Mouse (Mus musculus) forebrain, embryonic 14.5 days (tissue): ENCODE measurements around the gene Tshz2. TPM values are rescaled to one million over a fixed set of nuclear protein-coding genes. Genes with fewer than 3 reads are reported as not detected.

ENCODE experiments used
- ATAC-seq: fragments of 200-750 bp; cut with Nextera tagmentation; 2 replicates; pipeline ENCODE4 v1.8.0; 2017; ENCODE audit warnings: mild to moderate bottlenecking, moderate library complexity
- DNase-seq: peaks from one replicate; pipeline ENCODE4 v3.0.0-alpha.2; 2015; ENCODE audit warnings: low spot score
- H3K27ac ChIP-seq: fragments of 300-500 bp; sonication (generic); 2 replicates; pipeline ENCODE4 v1.5.1; 2014; ENCODE audit warnings: low read depth, mild to moderate bottlenecking, control low read depth, low read length, moderate library complexity
- H3K27me3 ChIP-seq: fragments of 300-500 bp; sonication (generic); replicated peaks from 2 replicates; pipeline ENCODE4 v1.6.1; 2014; ENCODE audit warnings: low read length, control low read depth, mixed read lengths; ENCODE audit not compliant: control insufficient read depth, insufficient read depth
- H3K36me3 ChIP-seq: fragments of 300-500 bp; sonication (generic); 2 replicates; pipeline ENCODE4 v1.6.1; 2014; ENCODE audit warnings: low read length, control low read depth; ENCODE audit not compliant: control insufficient read depth, insufficient read depth
- H3K4me1 ChIP-seq: fragments of 300-500 bp; sonication (generic); 2 replicates; pipeline ENCODE4 v1.6.1; 2014; ENCODE audit warnings: antibody characterized with exemption, low read length, control low read depth; ENCODE audit not compliant: control insufficient read depth, insufficient read depth
- H3K4me2 ChIP-seq: fragments of 300-500 bp; sonication (generic); 2 replicates; pipeline ENCODE4 v1.6.1; 2014; ENCODE audit warnings: mild to moderate bottlenecking, control low read depth, low read length
- H3K4me3 ChIP-seq: fragments of 300-500 bp; sonication (generic); 2 replicates; pipeline ENCODE4 v1.5.1; 2014; ENCODE audit warnings: low read depth, low read length, control low read depth
- H3K9ac ChIP-seq: fragments of 300-500 bp; sonication (generic); 2 replicates; pipeline ENCODE4 v1.6.1; 2014; ENCODE audit warnings: mild to moderate bottlenecking, low read length, control low read depth, moderate library complexity
- H3K9me3 ChIP-seq: fragments of 300-500 bp; sonication (generic); replicated peaks from 2 replicates; pipeline ENCODE4 v1.6.1; 2016; ENCODE audit warnings: low read length, control low read depth, mixed read lengths; ENCODE audit not compliant: control insufficient read depth
- WGBS: fragments of 180-500 bp; shearing (Covaris S2); extraction: QIAGEN DNeasy Blood & Tissue Kit; methylation state at CpG from one replicate; pipeline ENCODE4 v1.1.7; 2014; 5-methylcytosine and 5-hydroxymethylcytosine counted together
- polyA plus RNA-seq: library from polyadenylated mRNA; unstranded; fragments of >200 nt; fragmentation: Nextera tagmentation; extraction: Ambion mirVana; gene quantifications from 2 replicates; pipeline ENCODE4 v1.2.1, GENCODE M21; 2014

Gene Tshz2
- polyA plus RNA-seq, 1 experiment from 2014 or later: 3.4 TPM

GRCm38 (mm10) chr2:169919111-169919695, 286.4 kb downstream of the Tshz2 start:
- ATAC-seq: no peak

GRCm38 (mm10) chr2:169924177-169924810, 291.5 kb downstream of the Tshz2 start:
- H3K9me3 ChIP-seq: no peaks in the 10 kb centered on the region
- H3K27me3 ChIP-seq: no peaks in the 10 kb centered on the region
- no peak for DNase-seq
- H3K27ac ChIP-seq: no peak overlapping the region
- 88% methylated on average over 8 of the region's 8 CpGs for WGBS
- no peak for ATAC-seq
- H3K36me3 ChIP-seq: no peaks in the 10 kb centered on the region
- no peak overlapping the region for H3K9ac ChIP-seq
- H3K4me3 ChIP-seq: no peak overlapping the region
- peaks cover under 1% of the 10 kb centered on the region; the same call in 1 of the 2 replicates for H3K4me1 ChIP-seq
- no peak overlapping the region for H3K4me2 ChIP-seq

More at GRCm38 (mm10) chr2:169919111-169919695, 286.4 kb downstream of the Tshz2 start:
- no peaks in the 10 kb centered on the region for H3K9me3 ChIP-seq
- no peaks in the 10 kb centered on the region for H3K27me3 ChIP-seq
- H3K9ac ChIP-seq: no peak overlapping the region
- no peaks in the 10 kb centered on the region for H3K4me1 ChIP-seq
- no peak overlapping the region for H3K27ac ChIP-seq
- no peak overlapping the region for H3K4me3 ChIP-seq
- H3K4me2 ChIP-seq: no peak overlapping the region
- DNase-seq: no peak
- WGBS: 69% methylated on average over 3 of the region's 3 CpGs
- no peaks in the 10 kb centered on the region for H3K36me3 ChIP-seq

- H3K9ac ChIP-seq: no peak overlapping the region
- DNase-seq: peak; percentile 22
- H3K9me3 ChIP-seq: no peaks in the 10 kb centered on the region
- H3K36me3 ChIP-seq: no peaks in the 10 kb centered on the region
- no peak overlapping the region for H3K4me2 ChIP-seq
- peaks cover 4% of the 10 kb centered on the region; the same call in 1 of the 2 replicates for H3K4me1 ChIP-seq
- WGBS: 50% methylated on average over 5 of the region's 5 CpGs
- H3K27ac ChIP-seq: no peak overlapping the region
- H3K27me3 ChIP-seq: no peaks in the 10 kb centered on the region
- H3K4me3 ChIP-seq: no peak overlapping the region
- ATAC-seq: no peak
Measured at GRCm38 (mm10) chr2:169925466-169925865, 292.7 kb downstream of the Tshz2 start.

- Histone ChIP-seq H3K36me3 (no peaks in the 10 kb centered on the region), H3K9ac (no peak overlapping the region), H3K9me3 (no peaks in the 10 kb centered on the region), H3K4me3 (no peak overlapping the region), H3K27ac (no peak overlapping the region), H3K4me2 (no peak overlapping the region), H3K4me1 (peaks cover 4% of the 10 kb centered on the region; the same call in 1 of the 2 replicates), H3K27me3 (no peaks in the 10 kb centered on the region)
- 77% methylated on average over 11 of the region's 11 CpGs for WGBS
- DNase-seq (no peak), ATAC-seq (no peak)
Measured at GRCm38 (mm10) chr2:169926016-169926415, 293.2 kb downstream of the Tshz2 start.

GRCm38 (mm10) chr2:169927401-169927800, 294.6 kb downstream of the Tshz2 start:
- no peak overlapping the region for H3K4me2 ChIP-seq
- no peak overlapping the region for H3K4me3 ChIP-seq
- H3K9ac ChIP-seq: no peak overlapping the region
- no peaks in the 10 kb centered on the region for H3K36me3 ChIP-seq
- no peaks in the 10 kb centered on the region for H3K9me3 ChIP-seq
- peaks cover 4% of the 10 kb centered on the region; the same call in 1 of the 2 replicates for H3K4me1 ChIP-seq
- no peak overlapping the region for H3K27ac ChIP-seq
- H3K27me3 ChIP-seq: no peaks in the 10 kb centered on the region
- DNase-seq: no peak
- 89% methylated on average over 2 of the region's 2 CpGs for WGBS
- ATAC-seq: no peak

GRCm38 (mm10) chr2:169928447-169929120, 295.8 kb downstream of the Tshz2 start:
- DNase-seq (peak; percentile 58), ATAC-seq (peak; percentile 52)
- no peaks in the 10 kb centered on the region for H3K36me3 ChIP-seq
- 46% methylated on average over 14 of the region's 14 CpGs for WGBS
- no peaks in the 10 kb centered on the region for H3K9me3 ChIP-seq
- H3K27me3 ChIP-seq: no peaks in the 10 kb centered on the region
- H3K4me1 ChIP-seq: peaks cover 4% of the 10 kb centered on the region; the same call in 1 of the 2 replicates
- H3K4me3 ChIP-seq: no peak overlapping the region
- H3K4me2 ChIP-seq: no peak overlapping the region
- no peak overlapping the region for H3K27ac ChIP-seq
- H3K9ac ChIP-seq: no peak overlapping the region

GRCm38 (mm10) chr2:169929540-169930497, 297.0 kb downstream of the Tshz2 start:
- Histone ChIP-seq H3K4me3 (peak overlapping the region; percentile 20), H3K27ac (no peak overlapping the region), H3K4me1 (peaks cover 4% of the 10 kb centered on the region; the same call in 1 of the 2 replicates), H3K27me3 (no peaks in the 10 kb centered on the region), H3K36me3 (no peaks in the 10 kb centered on the region), H3K9me3 (no peaks in the 10 kb centered on the region), H3K9ac (peak overlapping the region; percentile 44), H3K4me2 (peak overlapping the region; percentile 50)
- peak; percentile 89 for DNase-seq
- peak; percentile 60 for ATAC-seq
- WGBS: 48% methylated on average over 23 of the region's 23 CpGs

- no peaks in the 10 kb centered on the region for H3K36me3 ChIP-seq
- no peak overlapping the region for H3K27ac ChIP-seq
- no peaks in the 10 kb centered on the region for H3K27me3 ChIP-seq
- H3K4me2 ChIP-seq: no peak overlapping the region
- no peaks in the 10 kb centered on the region for H3K4me1 ChIP-seq
- H3K4me3 ChIP-seq: no peak overlapping the region
- H3K9me3 ChIP-seq: no peaks in the 10 kb centered on the region
- H3K9ac ChIP-seq: no peak overlapping the region
- 88% methylated on average over 6 of the region's 6 CpGs for WGBS
- DNase-seq: no peak
- ATAC-seq: no peak
Measured at GRCm38 (mm10) chr2:169935642-169936041, 302.8 kb downstream of the Tshz2 start.
